ENCODE assay signal across 8 mouse cellular contexts in genomic region chr6:51383769-51384755, GRCm38 (mm10). TPM values are rescaled to one million over a fixed set of nuclear protein-coding genes. Genes with fewer than 3 reads are reported as not detected.
A peak's percentile ranks its signal among the peaks of the same experiment; 100 is the strongest.
DNase-seq lines count a peak whose midpoint lies in the region; ATAC-seq and TF ChIP-seq lines count a peak whose summit lies in the region.

No protein-coding gene starts in this region.

- peak; percentile 64 for TF ChIP-seq CTCF in ES-Bruce4 (IDR thresholded peaks at IDR 0.05; ENCODE audit: low read depth, low read length)

- peak overlapping the region; percentile 28 for H3K4me2 ChIP-seq in forebrain, embryonic 15.5 days (replicated peaks)
- peak overlapping the region; percentile 52 for H3K4me2 ChIP-seq in neural tube, embryonic 15.5 days

- no peak overlapping the region for H3K27ac ChIP-seq in ES-Bruce4 (ENCODE audit: insufficient read depth, low read length)
- peak overlapping the region; percentile 60 for H3K27ac ChIP-seq in forebrain, embryonic 15.5 days (replicated peaks)
- H3K27ac ChIP-seq in neural tube, embryonic 15.5 days (replicated peaks), result peak overlapping the region; percentile 60

- H3K9ac ChIP-seq in ES-Bruce4 (ENCODE audit: low read depth, poor library complexity, severe bottlenecking), result no peak overlapping the region
- H3K9ac ChIP-seq in forebrain, embryonic 15.5 days (replicated peaks), result peak overlapping the region; percentile 0; the same call in 1 of the 2 replicates
- peak overlapping the region; percentile 37 for H3K9ac ChIP-seq in neural tube, embryonic 15.5 days (replicated peaks)

- no peaks in the 10 kb centered on the region for H3K9me3 ChIP-seq in ES-Bruce4 (replicated peaks; ENCODE audit: control insufficient read depth, insufficient read depth, low read length, poor library complexity, severe bottlenecking)
- no peaks in the 10 kb centered on the region for H3K9me3 ChIP-seq in forebrain, embryonic 15.5 days
- H3K9me3 ChIP-seq in neural tube, embryonic 15.5 days (replicated peaks), result no peaks in the 10 kb centered on the region

- DNase-seq in heart, postnatal 25 days (ENCODE audit: low spot score), result peak; percentile 48
- peak; percentile 91 for DNase-seq in layer of hippocampus, adult 11-12 months (ENCODE audit: low spot score)
- DNase-seq in lung, adult 18-20 months, result peak; percentile 80 to 87
- DNase-seq in testis, postnatal 10 days (ENCODE audit: low spot score), result peak; percentile 94

- WGBS in forebrain, embryonic 15.5 days, result 12% methylated on average over 26 of the region's 26 CpGs
- WGBS in neural tube, embryonic 15.5 days, result 11% methylated on average over 26 of the region's 26 CpGs

- peak; percentile 41; the same call in 1 of the 2 replicates for ATAC-seq in cerebellum, adult (ENCODE audit: insufficient number of reproducible peaks, low FRiP score, low TSS enrichment)
- ATAC-seq in forebrain, embryonic 15.5 days (replicated peaks), result peak; percentile 55
- ATAC-seq in neural tube, embryonic 15.5 days (ENCODE audit: low FRiP score), result peak; percentile 30; the same call in 1 of the 2 replicates

- H3K27me3 ChIP-seq in ES-Bruce4 (ENCODE audit: control insufficient read depth, insufficient read depth, low read length, poor library complexity, severe bottlenecking), result no peaks in the 10 kb centered on the region
- H3K27me3 ChIP-seq in forebrain, embryonic 15.5 days, result no peaks in the 10 kb centered on the region
- no peaks in the 10 kb centered on the region for H3K27me3 ChIP-seq in neural tube, embryonic 15.5 days (replicated peaks)

- no peaks in the 10 kb centered on the region for H3K36me3 ChIP-seq in ES-Bruce4 (ENCODE audit: control insufficient read depth, insufficient read depth, low read length, poor library complexity, severe bottlenecking)
- H3K36me3 ChIP-seq in forebrain, embryonic 15.5 days, result no peaks in the 10 kb centered on the region
- H3K36me3 ChIP-seq in neural tube, embryonic 15.5 days, result no peaks in the 10 kb centered on the region

- H3K4me1 ChIP-seq in ES-Bruce4 (ENCODE audit: control insufficient read depth, insufficient read depth, low read length), result no peaks in the 10 kb centered on the region
- peaks cover 13% of the 10 kb centered on the region for H3K4me1 ChIP-seq in forebrain, embryonic 15.5 days
- H3K4me1 ChIP-seq in neural tube, embryonic 15.5 days, result peaks cover 10% of the 10 kb centered on the region; the same call in 1 of the 2 replicates

- intact Hi-C loops in heart, postnatal 25 days (cut with DNase I), result loop anchor here (1.0 to 10.0 kb wide), 5 partner anchors 123 to 841 kb away; partner anchors contain the start of gene Hoxa7

- no peak overlapping the region for H3K4me3 ChIP-seq in ES-Bruce4 (ENCODE audit: low read depth, low read length)
- H3K4me3 ChIP-seq in forebrain, embryonic 15.5 days, result peak overlapping the region; percentile 17
- peak overlapping the region; percentile 21 for H3K4me3 ChIP-seq in neural tube, embryonic 15.5 days (replicated peaks)

- TF ChIP-seq POLR2A in ES-Bruce4 (IDR thresholded peaks at IDR 0.05; ENCODE audit: insufficient read depth, low read length), result no peak

- no peak for TF ChIP-seq EP300 in ES-Bruce4 (IDR thresholded peaks at IDR 0.05; ENCODE audit: insufficient read depth, low read depth, low read length)

RNA-seq across cellular contexts. Expression of gene Nfe2l3, which starts 48.4 kb away (rescaled TPM):
- polyA plus RNA-seq in ES-Bruce4 (2011; ENCODE audit: insufficient read depth, insufficient read length, low read depth, missing spikeins), result 5.4 and 6.0 TPM in 2 replicates
- polyA plus RNA-seq in forebrain, embryonic 15.5 days (2015; fragmentation: Nextera tagmentation; extraction: Ambion mirVana), result 12.3 and 14.7 TPM in 2 replicates
- total RNA-seq in heart, postnatal 25 days (2021), result under 1 TPM; 0.31 to 0.53 TPM
- polyA plus RNA-seq in neural tube, embryonic 15.5 days (2015; fragmentation: Nextera tagmentation; extraction: Ambion mirVana), result 4.2 and 5.9 TPM in 2 replicates
